Mouse (Mus musculus) spleen, adult 2 months (tissue): ENCODE measurements around the gene Tff3. TPM values are rescaled to one million over a fixed set of nuclear protein-coding genes. Genes with fewer than 3 reads are reported as not detected.

Experiments used
- DNase-seq, 2 experiments: peaks; one replicate each; pipeline versions ENCODE4 v3.0.0 to v3.0.0-alpha.2; 2012 to 2021; ENCODE audit warnings: low spot score in 2 of 2, low read depth in 1 of 2
- H3K27ac ChIP-seq: fragments of 200-500 bp; 2 replicates; pipeline ENCODE4 v1.5.1; 2012; ENCODE audit warnings: low read length, inconsistent platforms; ENCODE audit not compliant: insufficient read depth
- H3K27me3 ChIP-seq: fragments of 200-500 bp; 2 replicates; pipeline ENCODE4 v1.6.1; 2012; ENCODE audit warnings: mild to moderate bottlenecking, moderate library complexity, low read length, inconsistent platforms; ENCODE audit not compliant: control insufficient read depth, insufficient read depth
- H3K36me3 ChIP-seq: fragments of 200-500 bp; 2 replicates; pipeline ENCODE4 v1.6.1; 2012; ENCODE audit warnings: mild to moderate bottlenecking, low read length, inconsistent platforms; ENCODE audit not compliant: control insufficient read depth, insufficient read depth
- H3K4me1 ChIP-seq: fragments of 200-500 bp; 2 replicates; pipeline ENCODE4 v1.6.1; 2011; ENCODE audit warnings: inconsistent platforms; ENCODE audit not compliant: control insufficient read depth, insufficient read depth, insufficient read length
- H3K4me3 ChIP-seq: fragments of 200-500 bp; 2 replicates; pipeline ENCODE4 v1.5.1; 2011; ENCODE audit warnings: mild to moderate bottlenecking, inconsistent platforms; ENCODE audit not compliant: insufficient read depth, insufficient read length; ENCODE audit errors: extremely low read depth
- CTCF ChIP-seq: fragments of 200-500 bp; IDR thresholded peaks from 2 replicates; pipeline ENCODE4 v1.5.1; 2011; ENCODE audit warnings: mild to moderate bottlenecking, inconsistent platforms; ENCODE audit not compliant: insufficient read depth, insufficient read length, insufficient replicate concordance; ENCODE audit errors: extremely low read depth
- POLR2A ChIP-seq: fragments of 200-500 bp; IDR thresholded peaks from 2 replicates; pipeline ENCODE4 v1.6.1; 2011; ENCODE audit warnings: low read depth, low read length, inconsistent platforms
- WGBS: fragments of 180-500 bp; shearing (Covaris S2); methylation state at CpG from one replicate; pipeline ENCODE4 v1.1.7; 2018; 5-methylcytosine and 5-hydroxymethylcytosine counted together
- polyA plus RNA-seq: library from polyadenylated mRNA; depleted of rRNA; stranded (reverse); fragments of >200 nt; gene quantifications from 2 replicates; pipeline ENCODE4 v1.2.3, GENCODE M21; 2012

The Tff3 gene
- polyA plus RNA-seq, 1 experiment, result not detected

DNA sequence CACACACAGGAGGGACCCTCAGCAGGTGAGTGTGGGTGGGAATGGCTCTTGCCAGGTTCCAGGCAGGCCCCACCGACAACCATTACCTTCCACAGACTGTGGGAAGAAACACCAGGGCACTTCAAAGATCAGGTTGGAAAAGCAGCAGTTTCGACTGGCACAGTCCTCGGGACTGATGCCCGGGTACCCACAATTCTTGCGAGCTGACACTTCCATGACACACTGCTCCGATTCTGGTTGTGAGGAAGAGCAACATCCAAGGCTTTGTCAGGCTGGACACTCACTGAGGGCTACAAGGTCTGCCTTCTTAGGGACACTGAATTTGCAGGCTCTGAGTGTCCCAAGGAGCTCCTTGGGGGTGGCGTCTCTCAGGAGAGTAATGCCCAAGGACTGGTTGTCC is 12.7 kb upstream of the Tff3 start:
- no peaks in the 10 kb centered on the region for H3K27me3 ChIP-seq
- DNase-seq, result no peak
- no peak for TF ChIP-seq POLR2A
- no peak for TF ChIP-seq CTCF
- H3K4me1 ChIP-seq, result no peaks in the 10 kb centered on the region
- no peak overlapping the region for H3K4me3 ChIP-seq
- WGBS, result 98% methylated on average over 7 of the region's 7 CpGs
- H3K27ac ChIP-seq, result no peak overlapping the region
- no peaks in the 10 kb centered on the region for H3K36me3 ChIP-seq

DNA sequence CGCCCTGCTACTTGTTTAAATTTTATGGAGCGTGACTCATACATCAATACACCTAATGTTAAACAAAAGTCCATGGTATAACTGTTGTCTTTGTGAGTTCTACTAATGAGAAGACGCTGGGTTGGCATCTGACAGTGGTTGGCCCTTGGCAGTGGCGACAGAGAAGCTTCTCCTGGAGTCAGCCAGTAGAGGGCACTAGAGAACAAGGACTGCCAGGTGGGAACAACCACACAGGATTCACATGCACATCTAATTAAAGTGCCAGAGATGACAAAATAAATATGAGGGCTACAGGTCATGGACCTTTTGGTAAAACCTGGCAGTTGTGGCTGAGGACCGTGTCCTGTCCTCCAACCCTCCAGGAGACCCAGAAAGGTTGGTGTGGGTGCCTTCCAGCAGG is 9.0 kb upstream of the Tff3 start:
- no peak overlapping the region for H3K4me3 ChIP-seq
- TF ChIP-seq POLR2A (no peak), CTCF (peak; percentile 74; the same call in 1 of the 2 replicates)
- 31% methylated on average over 5 of the region's 5 CpGs for WGBS
- H3K27me3 ChIP-seq, result no peaks in the 10 kb centered on the region
- no peaks in the 10 kb centered on the region for H3K36me3 ChIP-seq
- peak; percentile 40 to 60 for DNase-seq
- no peaks in the 10 kb centered on the region for H3K4me1 ChIP-seq
- no peak overlapping the region for H3K27ac ChIP-seq

DNA sequence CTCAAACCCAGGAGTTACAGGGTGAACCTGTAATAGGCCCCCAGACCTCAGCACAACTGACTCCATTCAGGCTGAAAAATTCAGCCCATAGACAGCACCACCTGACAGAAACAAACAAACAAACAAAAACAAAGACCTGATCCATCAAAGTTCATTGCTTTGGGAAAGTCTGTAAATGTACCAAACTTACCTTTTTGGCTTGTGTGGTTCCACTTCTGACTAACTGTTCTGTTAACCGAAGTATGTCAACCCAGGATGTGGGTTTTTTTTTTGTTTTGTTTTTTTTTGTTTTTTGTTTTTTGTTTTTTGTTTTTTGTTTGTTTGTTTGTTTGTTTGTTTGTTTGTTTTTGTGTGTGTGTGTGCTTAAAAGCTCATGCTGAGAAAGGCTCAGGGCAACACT is 7.4 kb upstream of the Tff3 start:
- no peak for TF ChIP-seq CTCF
- TF ChIP-seq POLR2A, result no peak
- H3K4me3 ChIP-seq, result no peak overlapping the region
- H3K27ac ChIP-seq, result no peak overlapping the region
- no peaks in the 10 kb centered on the region for H3K36me3 ChIP-seq
- 48% methylated on average over 1 of the region's 1 CpGs for WGBS
- no peaks in the 10 kb centered on the region for H3K27me3 ChIP-seq
- DNase-seq, result no peak
- H3K4me1 ChIP-seq, result no peaks in the 10 kb centered on the region

DNA sequence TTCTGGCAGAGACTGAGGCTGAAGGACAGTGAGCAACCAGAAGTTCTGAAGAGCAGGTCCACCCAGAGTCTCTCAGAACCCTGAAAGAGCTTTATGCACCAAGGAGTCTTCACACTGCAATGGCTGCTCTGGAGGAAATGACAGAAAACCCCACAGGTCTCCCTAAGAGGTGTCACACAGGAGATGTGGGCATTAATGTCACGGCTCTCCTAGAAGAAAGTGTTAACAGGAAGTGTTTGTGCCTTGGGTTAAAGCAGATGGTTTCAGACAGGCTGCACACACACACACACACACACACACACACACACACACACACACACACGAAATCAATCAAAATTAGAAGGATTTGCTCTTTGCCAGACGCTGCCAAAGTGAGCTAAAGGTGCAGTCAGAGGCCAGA is 6.8 kb upstream of the Tff3 start:
- Histone ChIP-seq H3K27me3 (no peaks in the 10 kb centered on the region), H3K27ac (no peak overlapping the region), H3K4me3 (no peak overlapping the region), H3K36me3 (no peaks in the 10 kb centered on the region), H3K4me1 (no peaks in the 10 kb centered on the region)
- DNase-seq, result no peak
- WGBS, result 13% methylated on average over 3 of the region's 3 CpGs
- TF ChIP-seq POLR2A (no peak), CTCF (no peak)

GRCm38 (mm10) chr17:31134913-31135312 is 5.5 kb upstream of the Tff3 start:
- no peak overlapping the region for H3K4me3 ChIP-seq
- H3K27me3 ChIP-seq, result no peaks in the 10 kb centered on the region
- 89% methylated on average over 6 of the region's 6 CpGs for WGBS
- TF ChIP-seq CTCF (no peak), POLR2A (no peak)
- no peaks in the 10 kb centered on the region for H3K4me1 ChIP-seq
- DNase-seq, result no peak
- no peak overlapping the region for H3K27ac ChIP-seq
- no peaks in the 10 kb centered on the region for H3K36me3 ChIP-seq

- Histone ChIP-seq H3K27me3 (no peaks in the 10 kb centered on the region), H3K4me1 (no peaks in the 10 kb centered on the region), H3K27ac (no peak overlapping the region), H3K36me3 (no peaks in the 10 kb centered on the region), H3K4me3 (no peak overlapping the region)
- TF ChIP-seq CTCF (no peak), POLR2A (no peak)
- 72% methylated on average over 15 of the region's 15 CpGs for WGBS
- DNase-seq, result no peak
Measured at GRCm38 (mm10) chr17:31133776-31134175, 4.3 kb upstream of the Tff3 start.

DNA sequence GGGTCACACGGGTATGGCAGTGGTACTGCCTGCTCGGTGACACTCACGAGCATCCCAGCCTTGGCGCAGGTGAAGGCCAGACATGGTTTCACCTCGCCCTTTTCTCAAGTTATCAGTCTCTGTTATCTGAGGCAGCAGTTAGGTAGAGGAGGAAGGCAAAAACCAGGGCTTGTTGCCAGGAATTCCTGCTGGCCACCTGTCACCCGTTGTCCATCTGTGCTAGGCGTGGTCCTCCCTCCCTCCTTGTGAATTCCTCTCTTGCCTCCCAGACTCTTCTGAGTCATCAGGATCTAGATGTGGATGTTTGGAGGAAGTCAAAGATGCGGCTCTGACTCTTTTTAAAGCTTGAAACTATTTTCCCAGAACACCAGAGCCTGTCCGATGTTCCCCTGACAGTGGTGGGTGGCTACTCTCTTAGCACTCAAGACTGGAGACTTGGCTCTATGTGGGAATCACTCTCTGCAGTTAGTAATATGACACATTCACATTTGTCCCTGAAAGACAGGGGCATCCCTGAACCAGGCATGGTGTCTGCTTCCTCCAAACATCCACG is 1.9 kb upstream of the Tff3 start:
- DNase-seq, result no peak
- 87% methylated on average over 10 of the region's 10 CpGs for WGBS
- H3K27me3 ChIP-seq, result no peaks in the 10 kb centered on the region
- TF ChIP-seq POLR2A (no peak), CTCF (no peak)
- H3K4me3 ChIP-seq, result no peak overlapping the region
- H3K4me1 ChIP-seq, result no peaks in the 10 kb centered on the region
- H3K27ac ChIP-seq, result no peak overlapping the region
- H3K36me3 ChIP-seq, result no peaks in the 10 kb centered on the region
